Mouse (Mus musculus) yolk sac, embryonic 10.5 days (tissue): ENCODE results near the gene Usp34.
"Not testable (repeated sequence)": the region's sequence is repeated elsewhere in the genome, so short reads cannot be mapped to it uniquely, and the experiment has no call there.

Experiments used
- DNase-seq: peaks from one replicate; pipeline ENCODE4 v3.0.0-alpha.2; 2017; ENCODE audit warnings: low spot score

Gene Usp34

DNA sequence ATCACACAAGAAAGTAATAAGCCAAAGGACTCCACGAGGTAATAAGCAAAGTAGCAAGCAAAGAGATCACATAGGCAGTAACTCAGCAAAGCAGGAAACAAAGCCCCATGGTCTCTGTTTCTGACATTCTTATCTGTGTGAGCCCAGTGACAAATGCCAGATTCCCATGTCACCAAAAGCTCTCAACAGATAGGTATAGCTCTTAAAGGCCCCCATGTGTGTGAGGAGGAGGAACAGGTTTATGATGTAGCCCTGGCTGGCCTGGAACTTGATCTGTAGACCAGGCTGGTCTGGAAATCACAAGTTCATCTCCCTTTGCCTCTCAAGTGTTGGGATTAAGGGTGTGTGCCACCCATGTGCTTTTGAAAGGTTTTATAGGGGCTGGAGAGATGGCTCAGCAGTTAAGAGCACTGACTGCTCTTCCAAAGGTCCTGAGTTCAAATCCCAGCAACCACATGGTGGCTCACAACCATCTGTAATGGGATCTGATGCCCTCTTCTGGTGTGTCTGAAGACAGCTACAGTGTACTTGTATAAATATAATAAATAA lies 53.1 kb downstream of the Usp34 start:
- not testable (repeated sequence) for DNase-seq

DNA sequence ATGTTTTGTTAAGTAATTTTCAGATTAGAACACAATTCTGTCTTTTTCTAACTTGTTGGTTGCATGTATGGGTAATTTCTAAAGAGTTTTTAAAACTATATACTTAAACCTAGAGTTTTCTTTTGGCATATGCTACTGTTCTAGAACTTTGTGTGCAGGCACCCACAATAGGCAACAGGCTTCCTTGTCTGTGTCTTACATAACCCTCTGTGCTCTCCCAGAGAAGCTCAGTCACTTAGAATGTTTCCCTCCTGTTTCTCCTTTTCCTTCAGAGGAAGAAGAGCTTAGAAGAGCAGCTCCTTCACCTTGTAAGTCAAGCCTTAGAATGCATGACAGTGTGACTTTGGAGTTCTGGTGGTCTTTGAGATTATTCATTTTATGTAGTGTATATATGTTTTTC lies 55.6 kb downstream of the Usp34 start:
- no peak for DNase-seq

DNA sequence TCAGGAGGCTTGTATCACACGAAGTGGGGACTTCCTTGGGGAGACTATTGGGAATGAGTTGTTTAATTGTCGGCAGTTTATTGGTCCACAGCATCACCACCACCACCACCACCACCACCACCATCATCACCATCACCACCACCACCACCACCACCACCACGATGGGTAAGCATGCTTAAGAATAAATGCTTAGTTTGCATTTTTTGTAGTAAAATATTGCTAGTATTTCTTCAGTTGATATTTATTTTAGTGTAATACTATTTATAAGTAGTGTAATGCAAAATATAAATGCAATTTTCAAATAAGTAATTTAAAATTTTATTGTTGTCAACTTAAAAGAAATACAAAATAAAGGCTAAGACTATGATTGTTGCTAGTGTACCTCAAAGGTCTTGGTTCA lies 57.7 kb downstream of the Usp34 start:
- no peak for DNase-seq

DNA sequence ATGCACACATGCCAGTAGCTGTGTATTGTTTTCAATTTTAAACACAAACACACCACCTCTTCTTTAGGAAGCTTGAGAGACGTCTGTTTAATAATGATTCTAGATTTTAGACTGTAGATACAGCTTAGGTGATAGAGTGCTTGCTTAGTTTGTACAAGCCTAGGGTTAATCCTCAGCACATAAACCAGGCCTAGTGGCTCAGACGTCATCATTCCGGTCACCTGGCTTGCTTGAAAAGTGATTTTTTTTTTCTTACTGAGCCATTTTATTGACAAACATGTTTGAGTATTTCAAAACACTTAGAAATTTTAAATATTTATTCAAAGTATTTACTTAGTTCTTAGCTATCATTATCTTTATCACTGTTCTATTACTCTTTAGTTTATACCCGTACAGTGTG lies 65.3 kb downstream of the Usp34 start:
- no peak for DNase-seq

DNA sequence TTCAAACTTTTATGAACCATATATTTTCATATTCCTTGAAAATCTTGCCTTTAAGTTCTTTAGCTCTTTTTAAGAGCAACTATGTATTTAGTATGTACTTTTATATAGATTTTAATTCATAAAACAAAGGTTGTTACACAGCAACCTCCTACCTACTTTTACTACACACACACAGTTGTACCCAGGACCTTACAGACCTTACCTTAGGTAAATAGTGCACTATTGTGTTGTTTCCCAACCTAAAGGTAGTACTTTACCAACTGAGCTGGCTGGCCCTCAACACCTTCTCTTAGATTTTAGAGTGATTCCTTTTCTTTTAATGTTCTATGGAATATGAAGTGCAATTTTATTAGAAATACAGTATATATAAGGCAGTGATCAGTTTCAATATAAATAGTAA lies 65.8 kb downstream of the Usp34 start:
- DNase-seq: no peak

DNA sequence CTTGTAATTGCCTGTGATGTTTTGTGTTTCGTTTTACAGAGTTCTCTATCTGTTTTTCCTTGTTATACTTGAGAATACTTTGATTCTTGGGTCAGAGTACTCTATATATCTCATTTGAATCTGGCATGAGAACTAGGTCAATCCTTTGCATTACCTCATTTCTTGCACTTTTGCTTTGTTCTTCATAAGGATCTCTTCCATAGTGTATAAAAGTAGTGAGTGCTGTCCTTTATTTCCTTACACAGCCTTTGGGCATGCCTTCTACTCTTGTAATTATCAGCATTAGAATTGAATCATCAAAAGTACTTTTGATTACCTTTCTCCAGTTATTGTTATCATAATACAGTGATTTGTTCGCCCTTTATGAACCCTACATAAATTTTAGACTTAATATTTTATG lies 73.4 kb downstream of the Usp34 start:
- DNase-seq: no peak

DNA sequence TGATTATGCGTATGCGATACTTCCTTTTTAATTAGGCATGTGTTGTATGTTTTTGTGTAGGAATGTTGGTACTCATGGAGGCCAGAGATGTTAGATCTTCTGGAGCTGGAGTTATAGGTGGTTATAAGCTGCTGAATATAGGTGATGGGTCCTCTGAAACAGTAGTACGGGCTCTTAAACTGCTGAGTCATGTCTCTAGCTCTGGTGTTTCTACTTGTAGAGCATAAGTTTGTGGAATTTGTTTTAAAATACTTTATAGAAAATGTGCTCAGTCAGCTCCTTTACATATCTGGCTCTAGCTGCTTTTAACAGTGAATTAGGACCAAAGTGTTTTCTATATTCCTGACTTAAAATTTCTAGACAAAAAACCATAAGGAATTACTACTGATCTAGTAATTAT lies 73.9 kb downstream of the Usp34 start:
- no peak for DNase-seq

DNA sequence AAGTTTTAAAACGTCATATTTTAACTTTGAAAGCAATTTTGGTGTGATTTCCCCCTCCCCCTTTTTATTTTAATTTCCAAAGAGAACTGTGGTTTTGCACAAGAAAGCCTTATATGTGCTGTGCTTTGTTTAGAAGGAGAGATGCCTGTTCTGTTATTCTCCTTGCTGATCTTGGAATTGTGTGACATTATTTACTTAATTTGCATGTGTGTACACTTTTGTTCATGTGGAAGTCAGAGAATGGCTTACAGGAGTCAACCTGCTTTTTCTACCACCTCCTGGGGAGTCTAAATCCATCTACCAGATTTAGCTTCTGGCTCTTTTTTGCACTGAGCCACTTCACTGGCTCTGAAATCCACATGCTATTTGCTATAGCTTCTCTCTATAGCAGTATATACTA lies 76.1 kb downstream of the Usp34 start:
- DNase-seq: no peak

DNA sequence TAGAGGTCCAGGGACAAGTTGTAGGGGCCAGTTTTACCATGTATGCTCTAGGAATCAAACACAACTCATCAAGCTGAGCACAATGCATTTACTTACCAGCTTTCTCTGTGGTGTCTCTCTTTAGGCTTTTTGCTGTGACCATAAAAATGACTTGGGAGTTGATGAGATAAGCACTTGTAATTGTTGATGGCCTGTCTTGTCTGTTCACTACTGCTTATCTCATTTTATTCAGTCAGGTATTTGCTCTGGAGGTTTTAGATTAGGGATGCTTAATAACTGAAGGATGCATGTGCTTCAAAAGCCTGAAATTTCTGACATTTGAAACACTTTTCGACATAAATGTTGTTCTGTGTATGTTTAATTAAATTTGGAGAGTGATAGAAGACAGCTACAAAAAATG lies 83.0 kb downstream of the Usp34 start:
- no peak for DNase-seq

DNA sequence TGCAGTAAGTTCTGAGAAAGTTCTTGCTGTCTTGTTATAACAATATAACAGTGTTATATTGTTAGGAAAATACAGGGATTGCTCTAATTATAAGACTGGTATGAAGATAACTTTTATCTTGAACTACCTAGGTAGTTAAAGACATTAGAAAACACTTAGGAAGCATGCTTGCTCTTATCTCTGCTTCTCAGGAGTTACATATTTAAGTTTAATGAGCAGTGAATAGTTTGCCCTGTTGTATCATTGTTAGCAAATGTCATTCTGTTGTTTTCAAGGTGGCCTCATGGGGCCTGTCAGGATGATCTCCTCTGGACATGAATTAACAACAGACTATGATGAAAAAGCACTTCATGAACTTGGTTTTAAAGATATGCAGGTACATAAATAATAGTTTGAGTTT lies 85.9 kb downstream of the Usp34 start:
- DNase-seq: no peak

DNA sequence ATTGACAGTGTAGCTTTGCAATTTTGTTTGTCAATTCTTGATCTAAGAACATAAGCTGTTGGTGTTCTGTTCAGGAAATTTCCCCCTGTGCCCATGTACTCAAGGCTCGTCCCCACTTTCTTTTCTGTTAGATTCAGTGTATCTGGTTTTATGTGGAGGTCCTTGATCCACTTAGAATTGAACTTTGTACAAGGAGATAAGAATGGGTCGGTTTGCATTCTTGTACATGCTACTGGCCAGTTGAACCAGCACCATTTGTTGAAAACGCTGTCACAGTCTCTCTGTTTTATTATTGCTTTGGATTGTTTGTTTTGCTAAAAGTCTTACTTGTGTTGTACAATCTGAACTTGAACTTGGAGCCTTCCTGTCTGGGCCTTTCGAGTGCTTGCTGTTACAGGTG lies 89.9 kb downstream of the Usp34 start:
- no peak for DNase-seq

DNA sequence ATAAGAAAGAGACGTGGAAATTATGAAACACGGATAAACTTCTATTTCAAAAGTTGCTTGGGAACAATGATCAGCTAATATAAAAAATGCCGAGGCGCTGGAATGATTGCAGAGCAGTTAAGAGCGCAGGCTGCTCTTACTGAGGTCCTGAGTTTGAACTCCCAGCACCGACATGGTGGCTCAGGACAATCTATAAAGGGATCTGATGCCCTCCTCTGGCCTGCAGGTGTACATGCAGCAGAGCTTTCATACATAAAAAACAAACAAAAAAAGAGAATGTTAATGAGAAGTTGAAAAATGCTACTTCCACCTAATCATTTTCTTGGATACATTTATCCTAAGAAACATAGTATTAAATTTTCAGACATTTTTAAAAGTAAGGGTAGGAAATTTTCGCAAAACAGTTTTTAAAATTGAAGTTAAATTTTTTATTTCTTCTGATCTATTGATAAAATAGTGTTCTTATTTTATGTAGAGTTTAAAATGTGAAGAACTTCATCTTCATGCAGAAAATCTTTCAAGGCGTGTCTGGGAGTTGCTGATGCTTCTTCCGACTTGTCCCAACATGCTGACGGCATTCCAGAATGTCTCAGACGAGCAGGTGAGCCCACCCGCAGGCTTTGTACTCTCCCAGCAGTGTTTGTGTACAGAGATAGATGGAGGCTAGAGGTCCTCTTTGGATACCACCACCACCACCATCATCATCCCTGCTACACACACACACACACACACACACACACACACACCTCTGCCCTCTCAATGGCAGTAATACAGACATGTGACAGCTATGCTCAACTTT lies 94.5 kb downstream of the Usp34 start:
- DNase-seq: no peak

DNA sequence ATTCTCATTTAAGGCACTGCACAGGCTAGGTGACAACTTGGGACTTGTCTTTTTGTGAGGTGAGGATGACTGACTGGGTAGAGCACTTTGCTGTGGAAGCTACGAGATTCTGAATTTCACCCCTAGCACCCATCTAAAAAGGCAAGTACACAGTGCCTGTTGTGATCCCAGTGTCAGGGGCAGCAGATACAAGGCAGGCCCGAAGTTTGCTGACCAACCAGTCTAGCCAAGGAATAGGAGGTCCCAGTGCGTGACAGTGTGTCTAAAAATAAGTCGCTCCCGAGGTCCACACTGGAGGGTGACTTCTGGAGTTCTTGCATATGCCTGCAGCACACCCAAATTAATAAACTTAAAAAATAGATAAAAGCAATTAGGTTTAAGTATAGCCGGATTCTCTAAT lies 121.6 kb downstream of the Usp34 start:
- no peak for DNase-seq

DNA sequence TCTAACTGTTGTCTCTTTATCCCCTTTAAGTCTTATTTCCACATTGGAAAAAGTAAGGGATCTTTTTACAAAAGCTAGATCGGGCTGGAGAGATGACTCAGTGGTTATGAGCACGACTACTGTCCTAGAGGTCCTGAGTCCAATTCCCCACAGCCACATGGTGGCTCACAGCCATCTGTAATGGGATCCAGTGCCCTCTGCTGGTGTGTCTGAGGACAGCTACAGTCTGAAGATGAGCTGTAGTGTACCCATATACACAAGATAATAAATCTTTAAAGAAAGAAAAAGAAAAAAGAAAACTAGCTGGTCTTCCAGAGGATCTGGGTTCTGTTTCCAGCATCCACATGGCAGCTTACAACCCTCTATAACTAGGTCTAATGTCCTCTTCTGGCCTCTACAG lies 123.3 kb downstream of the Usp34 start:
- DNase-seq: no peak

DNA sequence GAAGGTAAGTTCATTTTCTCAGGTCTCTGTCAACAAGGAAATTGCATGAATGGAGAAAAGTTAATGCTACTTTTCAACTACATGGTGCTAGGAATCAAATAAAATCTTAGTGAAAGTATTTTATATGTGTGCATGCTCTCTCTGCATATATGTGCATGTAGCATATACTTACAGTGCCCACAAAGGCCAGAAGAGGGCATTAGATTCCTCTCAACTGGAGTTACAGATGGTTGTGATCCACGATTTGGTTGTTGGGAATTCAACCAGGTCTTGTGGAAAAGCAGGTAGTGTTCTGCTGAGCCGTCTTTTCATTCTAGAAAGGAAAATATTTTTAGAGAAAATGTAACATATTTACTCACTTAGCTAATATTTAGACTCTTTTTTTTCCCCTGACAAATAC lies 129.4 kb downstream of the Usp34 start:
- DNase-seq: no peak

DNA sequence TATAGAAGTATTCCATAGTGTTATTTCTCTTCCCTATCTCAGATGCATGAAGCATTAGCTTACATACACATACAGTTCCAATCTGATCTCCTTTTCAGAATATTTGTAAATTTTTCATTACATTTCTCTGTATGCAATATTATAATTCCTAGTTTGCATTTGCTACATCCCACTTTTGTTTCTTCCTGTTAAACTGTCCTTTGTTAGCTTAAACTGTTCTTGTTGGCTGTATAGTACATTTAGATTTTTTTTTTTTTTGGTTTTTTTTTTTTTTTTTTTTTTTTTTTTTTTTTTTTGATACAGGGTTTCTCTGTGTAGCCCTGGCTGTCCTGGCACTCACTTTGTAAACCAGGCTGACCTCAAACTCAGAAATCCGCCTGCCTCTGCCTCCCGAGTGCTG lies 159.2 kb downstream of the Usp34 start:
- not testable (repeated sequence) for DNase-seq

DNA sequence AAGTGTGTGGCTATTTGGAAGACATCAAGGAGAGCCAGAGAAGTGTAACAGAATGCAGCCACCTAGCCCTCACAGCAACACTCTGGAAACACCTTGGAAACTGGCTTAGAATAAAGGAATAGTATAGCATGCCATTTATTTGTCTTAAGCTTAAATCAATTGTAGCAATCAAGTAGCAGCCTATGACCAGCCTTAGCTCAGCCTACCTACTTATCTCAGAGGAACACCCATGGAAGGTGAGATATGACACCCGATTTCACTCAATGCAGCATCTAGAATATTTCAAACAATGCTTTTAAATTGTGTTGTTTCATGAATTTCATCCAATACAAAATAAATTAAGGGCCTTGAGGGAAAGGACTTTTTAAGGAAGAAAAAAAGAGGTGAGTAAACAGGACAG lies 183.3 kb downstream of the Usp34 start:
- DNase-seq: no peak

DNA sequence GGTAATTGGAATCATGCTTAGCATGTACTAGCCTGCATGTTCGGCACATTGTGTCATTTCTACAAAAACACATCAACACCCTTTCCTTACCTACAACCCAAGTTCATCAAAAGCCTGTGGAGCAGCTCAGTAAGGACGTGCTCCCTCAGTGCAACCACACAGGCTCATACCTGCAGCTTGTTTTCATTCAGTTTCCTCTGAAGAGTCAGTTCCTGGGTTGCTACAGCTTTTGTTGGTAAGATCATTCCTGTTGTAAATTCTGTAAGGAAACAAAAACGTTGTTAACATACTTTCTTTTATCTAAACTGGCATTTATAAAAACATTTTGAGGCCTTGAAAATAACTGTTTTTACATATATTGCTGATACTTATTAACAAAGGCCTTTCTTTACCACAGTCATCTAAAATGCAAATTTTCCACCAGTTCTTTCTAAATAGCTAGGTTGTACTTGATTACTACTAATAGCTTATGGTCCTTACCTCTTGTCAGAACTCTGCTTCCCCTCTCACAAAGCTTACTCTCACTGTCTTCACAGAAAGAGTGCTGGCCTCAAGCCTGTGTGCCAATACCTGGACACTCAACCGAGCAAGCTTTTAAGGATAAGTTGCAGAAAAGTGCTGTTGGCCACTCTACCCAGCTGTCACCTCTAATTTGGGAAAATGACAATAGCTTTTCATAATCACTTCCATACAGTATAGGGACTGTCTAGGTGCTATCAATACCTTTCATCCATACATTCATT lies 185.5 kb downstream of the Usp34 start:
- no peak for DNase-seq

DNA sequence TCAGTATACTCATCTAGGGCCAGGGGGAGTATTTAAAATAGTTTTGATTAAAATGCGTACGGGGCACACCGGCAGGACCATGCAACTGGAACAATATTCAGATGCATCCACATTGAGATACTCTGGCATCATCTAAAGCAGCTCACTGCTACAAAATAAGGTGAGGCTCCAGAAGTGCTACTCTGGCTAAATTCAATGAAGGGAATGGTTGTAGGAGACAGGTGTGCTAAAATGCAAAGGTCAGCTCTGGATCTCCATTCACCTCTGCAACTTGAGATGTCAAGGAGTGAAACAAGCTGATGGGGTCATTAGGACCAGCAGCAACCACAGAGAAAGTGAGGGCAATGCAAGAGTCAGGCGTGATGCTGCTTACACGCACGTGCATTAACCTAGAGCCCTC lies 188.5 kb downstream of the Usp34 start:
- no peak for DNase-seq

DNA sequence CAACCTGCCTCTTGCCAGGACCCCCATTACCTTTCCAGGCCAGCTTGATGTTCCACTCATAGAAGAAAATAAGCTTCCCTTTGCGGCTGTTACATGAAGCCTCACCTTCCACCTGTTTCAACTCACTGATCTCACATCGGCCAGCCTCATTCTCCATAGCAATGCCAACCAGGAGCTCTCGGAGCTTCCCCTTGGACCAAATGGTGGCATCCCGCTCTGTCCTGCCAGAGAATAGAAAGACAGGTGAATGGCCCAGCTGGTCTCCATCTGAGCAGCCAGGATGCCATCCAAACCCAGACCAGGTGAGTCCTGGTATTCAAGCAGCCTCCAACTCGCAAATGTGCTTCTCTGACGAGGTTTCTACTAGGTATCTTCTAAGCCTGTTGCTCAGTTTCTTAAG lies 190.0 kb downstream of the Usp34 start:
- DNase-seq: no peak

DNA sequence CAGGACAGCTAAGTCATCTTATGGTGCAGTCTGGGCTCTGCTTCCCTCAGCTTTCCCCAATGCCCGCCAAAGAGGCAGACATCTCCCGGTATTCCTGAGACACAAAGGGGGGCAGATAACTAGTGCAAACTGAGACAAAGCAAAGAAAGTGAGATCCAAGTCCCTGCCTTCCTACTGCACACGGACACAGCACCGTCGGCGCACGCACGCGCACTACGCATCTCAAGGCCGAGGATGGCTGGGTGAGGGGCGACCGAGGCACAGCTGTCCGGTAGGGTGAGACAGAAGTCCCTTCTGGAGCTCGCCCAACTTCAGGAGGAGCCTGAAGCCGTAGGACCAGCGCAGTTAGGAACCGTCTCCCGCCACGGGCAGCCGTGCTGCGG lies 190.6 kb downstream of the Usp34 start:
- DNase-seq: peak; percentile 73

DNA sequence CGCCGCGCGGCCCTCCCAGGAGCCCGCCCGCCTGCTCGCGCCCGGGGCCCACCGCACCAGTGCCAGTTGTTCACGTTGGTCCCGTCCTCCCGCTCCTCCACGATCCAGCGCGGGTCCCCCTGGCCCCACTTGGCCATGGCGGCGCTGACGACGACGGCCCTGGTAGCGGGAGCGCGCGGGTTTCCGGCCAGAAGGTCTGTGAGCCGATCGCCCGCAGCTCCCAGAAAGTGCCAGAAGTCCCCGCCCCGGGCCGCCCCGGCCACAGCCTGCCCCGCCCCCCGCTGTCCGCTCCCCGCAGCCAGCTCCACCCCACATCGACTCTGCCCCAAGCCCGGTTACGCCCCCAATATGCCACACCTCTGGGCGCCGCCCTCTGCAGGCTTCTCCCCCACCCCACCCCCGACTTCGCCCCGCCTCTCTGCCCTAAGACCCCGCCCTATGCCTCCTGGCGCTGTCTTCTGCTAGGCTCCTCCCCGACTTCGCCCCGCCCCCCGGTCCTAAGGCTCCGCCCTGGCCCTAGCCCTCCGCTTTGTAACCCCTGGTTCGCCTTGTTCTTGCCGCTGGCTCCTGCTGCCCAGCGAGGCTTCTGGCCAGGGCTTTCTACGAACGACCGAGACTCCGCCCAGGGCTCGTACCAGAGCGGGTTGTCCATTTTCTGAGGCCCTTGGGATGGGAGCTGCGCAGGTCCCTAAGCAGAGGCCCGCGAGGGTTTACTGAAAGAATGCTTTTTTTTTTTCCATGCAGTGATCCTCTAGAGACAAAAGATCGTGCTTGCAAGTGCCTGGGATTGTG lies 191.2 kb downstream of the Usp34 start, which contains the start of gene Ahsa2:
Gene Ahsa2, minus strand, starts transcription at position 313 of the 792 bp plus-strand sequence.
- peak; percentile 99 for DNase-seq

DNA sequence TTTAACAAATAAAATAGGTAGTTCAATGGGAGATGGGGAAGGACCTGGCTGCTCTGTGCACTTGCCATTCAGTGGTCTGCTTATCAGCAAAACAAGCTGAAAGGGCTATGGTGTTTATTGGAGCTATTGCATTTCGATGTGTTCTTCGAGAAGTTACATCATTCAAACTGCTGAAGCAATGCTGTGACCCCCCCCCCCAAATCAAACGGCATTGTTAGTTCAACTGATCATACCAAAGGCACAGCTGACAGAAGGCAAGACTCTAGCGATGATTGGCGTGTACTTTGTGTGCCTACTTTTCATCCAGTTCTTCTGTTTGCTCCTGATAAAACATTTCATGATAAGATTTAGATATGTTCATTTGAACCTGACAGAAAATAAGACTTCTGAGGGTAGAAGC lies 191.9 kb downstream of the Usp34 start:
- DNase-seq: no peak
